Mouse (Mus musculus) heart, adult 2 months (tissue): Measurements from ENCODE around the gene Olfml3. TPM values are rescaled to one million over a fixed set of nuclear protein-coding genes. Genes with fewer than 3 reads are reported as not detected.

Experiments used
- DNase-seq, 2 experiments: peaks; one replicate each; pipeline ENCODE4 v3.0.0; 2021
- H3K27ac ChIP-seq: fragments of 200-600 bp; 2 replicates; pipeline ENCODE4 v1.8.1; 2022
- H3K27me3 ChIP-seq: fragments of 200-500 bp; 2 replicates; pipeline ENCODE4 v1.6.1; 2012; ENCODE audit warnings: mild to moderate bottlenecking, low read length, inconsistent platforms, mixed read lengths; ENCODE audit not compliant: control insufficient read depth, insufficient read depth
- H3K36me3 ChIP-seq: fragments of 200-500 bp; 2 replicates; pipeline ENCODE4 v1.6.1; 2012; ENCODE audit warnings: low read length, inconsistent platforms; ENCODE audit not compliant: control insufficient read depth, insufficient read depth
- H3K4me1 ChIP-seq: fragments of 200-500 bp; 2 replicates; pipeline ENCODE4 v1.6.1; 2011; ENCODE audit warnings: low read length; ENCODE audit not compliant: control insufficient read depth, insufficient read depth
- H3K4me3 ChIP-seq: fragments of 200-600 bp; 2 replicates; pipeline ENCODE4 v1.8.1; 2022
- H3K79me2 ChIP-seq: fragments of 200-500 bp; replicated peaks from 2 replicates; pipeline ENCODE4 v1.6.1; 2012; ENCODE audit warnings: mild to moderate bottlenecking, inconsistent platforms, low read length, moderate library complexity, mixed read lengths; ENCODE audit not compliant: control insufficient read depth, insufficient read depth
- H3K9ac ChIP-seq: fragments of 200-500 bp; 2 replicates; pipeline ENCODE4 v1.6.1; 2012; ENCODE audit warnings: low read depth, mild to moderate bottlenecking, control low read depth, inconsistent platforms, low read length, mixed read lengths
- CTCF ChIP-seq: fragments of 200-600 bp; IDR thresholded peaks from 2 replicates; pipeline ENCODE4 v1.8.1; 2022; ENCODE audit warnings: antibody characterized with exemption, mild to moderate bottlenecking, moderate library complexity
- EP300 ChIP-seq: fragments of 200-500 bp; IDR thresholded peaks from 2 replicates; pipeline ENCODE4 v1.6.1; 2011; ENCODE audit warnings: low read depth, low read length, control low read depth; ENCODE audit not compliant: insufficient read depth
- POLR2A ChIP-seq: fragments of 200-500 bp; IDR thresholded peaks from 2 replicates; pipeline ENCODE4 v1.6.1; 2011; ENCODE audit warnings: mild to moderate bottlenecking, low read depth, low read length, control low read depth; ENCODE audit not compliant: insufficient read depth
- WGBS: fragments of 180-500 bp; shearing (Covaris S2); methylation state at CpG from one replicate; pipeline ENCODE4 v1.1.7; 2018; 5-methylcytosine and 5-hydroxymethylcytosine counted together
- intact Hi-C: fragments of 180-260 bp; cut with DNase I; formaldehyde crosslinking; loops from one replicate; pipeline ENCODE4 v1.15.1; 2025
- polyA plus RNA-seq: library from polyadenylated mRNA; depleted of rRNA; stranded (reverse); fragments of >200 nt; gene quantifications from 2 replicates; pipeline ENCODE4 v1.2.3, GENCODE M21; 2012; rRNA removed
- total RNA-seq, 2 experiments: library from RNA; stranded (reverse); gene quantifications; 2 replicates each; pipeline ENCODE4 v1.2.3; 2021

The Olfml3 gene
- total and polyA plus RNA-seq, 3 experiments: 5.7 to 11.7 (median 6.0) TPM

DNA sequence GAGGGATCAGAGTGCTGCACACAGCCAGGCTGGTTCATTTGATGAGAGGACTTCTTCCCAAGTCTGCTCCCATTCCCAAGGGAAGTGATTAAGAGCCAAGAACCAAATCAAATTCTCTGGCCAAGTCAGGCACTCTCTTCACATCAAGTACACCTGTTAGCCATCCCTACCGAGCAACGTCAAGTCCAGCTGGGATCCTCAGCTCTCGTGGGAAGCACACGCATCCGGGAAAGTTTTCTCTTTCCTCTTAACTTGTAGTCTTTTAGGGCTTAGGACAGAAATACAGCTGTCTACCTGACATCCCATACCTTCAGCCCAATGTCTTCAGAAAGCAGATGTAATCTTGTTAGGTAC is 53.9 kb downstream of the Olfml3 start:
- no peak for TF ChIP-seq EP300
- TF ChIP-seq POLR2A: no peak
- TF ChIP-seq CTCF: no peak
- no peak for DNase-seq
- Histone ChIP-seq H3K27ac (no peak overlapping the region), H3K36me3 (no peaks in the 10 kb centered on the region), H3K4me1 (no peaks in the 10 kb centered on the region), H3K4me3 (no peak overlapping the region), H3K9ac (no peak overlapping the region), H3K27me3 (no peaks in the 10 kb centered on the region; the same call in 1 of the 2 replicates), H3K79me2 (no peaks in the 10 kb centered on the region)
- 42% methylated on average over 5 of the region's 5 CpGs for WGBS
- intact Hi-C loops: no loop called here

DNA sequence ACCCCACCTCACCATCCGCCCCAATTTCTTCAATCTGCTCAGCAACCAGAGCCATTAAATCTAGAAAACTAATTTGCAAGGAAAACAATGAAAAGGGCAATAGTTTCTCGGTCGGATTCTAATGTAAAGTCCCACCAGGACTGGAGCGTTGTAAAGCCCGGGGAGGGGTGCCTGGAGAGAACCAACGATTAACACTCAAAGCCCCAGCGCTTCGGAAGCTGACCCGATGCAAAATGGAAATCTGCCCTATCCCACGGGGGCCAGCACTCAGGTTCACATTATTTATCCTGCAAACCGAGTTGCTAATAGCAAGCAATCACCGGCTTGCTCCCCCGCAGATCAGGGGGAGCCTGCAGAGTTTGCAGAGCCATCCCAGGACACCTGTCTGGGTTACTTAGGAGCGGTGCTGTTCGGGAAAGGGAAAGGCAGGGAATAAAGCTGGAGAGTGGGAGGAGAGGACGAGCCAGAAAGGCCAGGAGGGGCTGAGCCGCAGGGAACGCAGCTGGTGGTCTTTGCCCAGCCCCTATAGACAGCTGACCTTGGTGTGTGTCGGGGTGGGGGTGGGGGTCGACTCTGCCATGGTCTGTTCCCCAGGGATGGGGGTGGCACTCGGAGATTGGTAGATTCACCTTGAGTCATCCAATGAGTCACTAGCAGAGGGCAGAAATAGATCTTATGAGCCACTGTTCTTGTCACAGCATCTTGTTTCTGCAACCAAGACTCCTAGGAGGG is 54.4 kb downstream of the Olfml3 start:
- WGBS: 15% methylated on average over 21 of the region's 21 CpGs
- intact Hi-C loops: no loop called here
- H3K4me3 ChIP-seq: no peak overlapping the region

DNA sequence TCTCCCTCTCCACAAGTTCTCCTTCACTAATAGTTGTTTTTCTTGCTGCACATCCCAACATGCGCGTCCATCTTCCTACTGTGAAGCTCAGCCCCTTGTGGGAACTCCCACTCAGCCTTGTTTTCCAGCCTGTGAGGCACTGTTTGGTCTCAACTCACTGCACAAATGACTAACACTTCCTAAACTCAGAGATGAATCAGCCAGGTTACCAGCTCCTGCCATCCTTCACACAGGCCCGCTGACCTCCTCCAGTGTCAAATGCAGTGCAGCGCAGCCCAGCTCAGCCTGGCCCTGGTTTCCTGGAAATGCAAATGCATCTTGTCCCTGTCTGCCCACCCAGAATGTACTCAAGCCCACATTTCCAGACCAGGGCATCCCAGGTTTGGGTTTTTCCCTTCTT is 55.3 kb downstream of the Olfml3 start:
- H3K27ac ChIP-seq: no peak overlapping the region
- no peaks in the 10 kb centered on the region; the same call in 1 of the 2 replicates for H3K27me3 ChIP-seq
- no peak for DNase-seq
- TF ChIP-seq POLR2A: no peak
- TF ChIP-seq CTCF: no peak
- TF ChIP-seq EP300: no peak
- 63% methylated on average over 4 of the region's 4 CpGs for WGBS
- H3K36me3 ChIP-seq: no peaks in the 10 kb centered on the region
- no peaks in the 10 kb centered on the region for H3K4me1 ChIP-seq
- no peak overlapping the region for H3K4me3 ChIP-seq
- no peaks in the 10 kb centered on the region for H3K79me2 ChIP-seq
- intact Hi-C loops: no loop called here
- no peak overlapping the region for H3K9ac ChIP-seq

More for the DNA sequence above, 54.4 kb downstream of the Olfml3 start:
- Histone ChIP-seq H3K79me2 (no peaks in the 10 kb centered on the region), H3K27me3 (no peaks in the 10 kb centered on the region; the same call in 1 of the 2 replicates), H3K27ac (no peak overlapping the region), H3K36me3 (no peaks in the 10 kb centered on the region), H3K9ac (no peak overlapping the region), H3K4me1 (no peaks in the 10 kb centered on the region)
- no peak for DNase-seq
- TF ChIP-seq EP300 (no peak), CTCF (no peak), POLR2A (no peak)

DNA sequence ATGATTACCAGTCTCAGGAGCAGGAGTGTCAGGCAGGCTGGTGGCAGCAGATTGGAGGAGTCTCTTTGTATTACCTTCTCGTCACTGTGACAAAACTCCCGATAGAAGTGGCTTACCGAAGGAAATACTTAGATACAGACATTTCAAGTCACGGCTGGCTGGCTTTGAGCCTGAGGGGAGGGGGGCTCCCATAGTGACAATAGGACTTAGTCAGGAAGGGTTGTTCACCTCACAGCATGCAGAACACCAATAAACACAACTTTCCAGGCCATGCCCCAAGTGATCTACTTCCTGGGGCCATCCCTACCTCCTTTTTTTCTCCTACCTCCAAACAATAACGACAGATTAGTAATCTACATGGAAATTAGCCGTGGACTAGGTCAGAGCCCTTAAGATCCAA is 59.0 kb downstream of the Olfml3 start:
- no peak for DNase-seq
- Histone ChIP-seq H3K4me3 (no peak overlapping the region), H3K36me3 (no peaks in the 10 kb centered on the region), H3K27ac (no peak overlapping the region), H3K79me2 (no peaks in the 10 kb centered on the region), H3K9ac (no peak overlapping the region), H3K27me3 (no peaks in the 10 kb centered on the region; the same call in 1 of the 2 replicates), H3K4me1 (no peaks in the 10 kb centered on the region)
- intact Hi-C loops: no loop called here
- TF ChIP-seq CTCF: no peak
- TF ChIP-seq EP300: no peak
- no peak for TF ChIP-seq POLR2A
- 45% methylated on average over 6 of the region's 6 CpGs for WGBS

DNA sequence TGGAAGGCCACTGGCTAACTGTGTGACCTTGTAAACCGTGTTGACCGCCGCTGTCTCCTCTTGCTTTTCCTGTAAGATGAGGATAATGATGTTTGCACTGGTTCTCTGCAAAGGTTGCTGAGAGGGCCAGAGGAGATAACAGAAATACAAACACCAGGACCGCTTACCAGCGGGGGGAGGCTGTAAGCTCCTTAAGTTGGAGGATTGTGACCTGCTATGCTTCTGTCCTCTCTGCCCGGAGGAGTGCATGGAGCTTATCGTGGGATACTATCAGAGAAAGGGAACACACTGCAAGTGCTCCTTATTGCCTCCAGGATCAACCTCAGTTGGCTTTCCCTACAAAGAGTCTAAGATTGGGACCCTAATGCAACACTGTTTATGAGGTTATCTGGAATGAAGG is 65.1 kb downstream of the Olfml3 start:
- no peak overlapping the region for H3K27ac ChIP-seq
- H3K9ac ChIP-seq: no peak overlapping the region
- no peak for DNase-seq
- H3K27me3 ChIP-seq: no peaks in the 10 kb centered on the region; the same call in 1 of the 2 replicates
- H3K36me3 ChIP-seq: no peaks in the 10 kb centered on the region
- H3K79me2 ChIP-seq: no peaks in the 10 kb centered on the region
- no peak overlapping the region for H3K4me3 ChIP-seq
- intact Hi-C loops: no loop called here
- WGBS: 12% methylated on average over 7 of the region's 7 CpGs
- TF ChIP-seq CTCF (no peak), POLR2A (no peak), EP300 (no peak)
- H3K4me1 ChIP-seq: no peaks in the 10 kb centered on the region

Other genes starting within 250 kb of the Olfml3 start
- under 1 TPM in 1 of 2 experiments, not detected in 1; 0.05 TPM for gene Syt6, start 162.8 kb downstream of the Olfml3 start, total RNA-seq
- not detected in 2 replicates for gene Syt6, start 162.8 kb downstream of the Olfml3 start, polyA plus RNA-seq
- 1 to 10 TPM in 1 of 2 experiments, not detected in 1; 1.9 TPM for gene Atg4a-ps, start 91.9 kb downstream of the Olfml3 start, total RNA-seq
- 0.12 TPM in 1 of 2 replicates, not detected in the other for gene Atg4a-ps, start 91.9 kb downstream of the Olfml3 start, polyA plus RNA-seq
- gene Gm10964, start 1.4 kb upstream of the Olfml3 start, total RNA-seq: not detected
- not detected in 2 replicates for gene Gm10964, start 1.4 kb upstream of the Olfml3 start, polyA plus RNA-seq
- gene Hipk1, start 53.6 kb upstream of the Olfml3 start, total RNA-seq: 100 to 1,000 TPM in 1 of 2 experiments, 10 to 100 TPM in 1; 98.1 to 109 TPM
- 50.8 and 61.5 TPM in 2 replicates for gene Hipk1, start 53.6 kb upstream of the Olfml3 start, polyA plus RNA-seq
- gene Dclre1b, start 71.4 kb upstream of the Olfml3 start, total RNA-seq: 10 to 100 TPM; 10.7 to 12.0 TPM
- gene Dclre1b, start 71.4 kb upstream of the Olfml3 start, polyA plus RNA-seq: 6.9 and 7.4 TPM in 2 replicates
- 10 to 100 TPM; 14.8 to 17.7 TPM for gene Ap4b1, start 71.5 kb upstream of the Olfml3 start, total RNA-seq
- 14.6 and 25.0 TPM in 2 replicates for gene Ap4b1, start 71.5 kb upstream of the Olfml3 start, polyA plus RNA-seq
- gene Gm43064, start 71.6 kb upstream of the Olfml3 start, total RNA-seq: under 1 TPM in 1 of 2 experiments, not detected in 1; 0.10 TPM
- gene Gm43064, start 71.6 kb upstream of the Olfml3 start, polyA plus RNA-seq: not detected in 2 replicates
- gene Bcl2l15, start 94.6 kb upstream of the Olfml3 start, total RNA-seq: not detected
- gene Bcl2l15, start 94.6 kb upstream of the Olfml3 start, polyA plus RNA-seq: not detected in 2 replicates
- 1 to 10 TPM in 1 of 2 experiments, under 1 TPM in 1; 0.68 to 1.0 TPM for gene Ptpn22, start 121.8 kb upstream of the Olfml3 start, total RNA-seq
- gene Ptpn22, start 121.8 kb upstream of the Olfml3 start, polyA plus RNA-seq: 1.2 and 1.8 TPM in 2 replicates
- 1 to 10 TPM; 7.9 to 8.2 TPM for gene Rsbn1, start 176.1 kb upstream of the Olfml3 start, total RNA-seq
- 1.6 and 3.2 TPM in 2 replicates for gene Rsbn1, start 176.1 kb upstream of the Olfml3 start, polyA plus RNA-seq
- gene Phtf1, start 230.1 kb upstream of the Olfml3 start, total RNA-seq: 1 to 10 TPM; 6.8 to 8.0 TPM
- gene Phtf1, start 230.1 kb upstream of the Olfml3 start, polyA plus RNA-seq: 1.9 and 4.5 TPM in 2 replicates